Mouse (Mus musculus) urinary bladder, postnatal 36 days (tissue): ENCODE measurements at regions not wholly inside any gene's neighbourhood (a gene's known extent, or its start where the extent isn't known, plus 50 kb on each side); places are given as distances from the start of the nearest gene placed in this dataset.

ENCODE experiments used
- DNase-seq, 2 experiments: peaks; one replicate each; pipeline ENCODE4 v3.0.0; 2022; ENCODE audit warnings: low spot score in 2 of 2, mixed read lengths in 1 of 2

DNA sequence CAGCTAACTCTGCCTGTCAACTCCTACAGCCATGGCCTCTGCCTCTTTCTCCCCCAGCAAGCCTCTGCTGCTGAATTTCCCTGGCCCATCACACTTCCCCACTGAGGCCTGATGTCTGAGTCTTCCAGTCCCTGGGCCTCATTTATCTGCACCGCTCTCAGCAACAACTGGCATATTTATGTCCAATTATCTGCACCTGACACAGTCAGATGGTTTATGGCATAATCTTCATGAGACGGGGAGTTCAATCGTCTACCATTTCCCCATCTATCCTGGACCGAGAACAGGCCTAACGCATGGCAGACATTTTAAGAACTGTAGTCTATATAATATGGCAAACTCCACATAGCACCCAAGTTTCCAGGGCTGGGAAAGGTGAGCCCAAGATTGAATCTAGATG, 1512.8 kb upstream of the Gm6569 start:
- DNase-seq = no peak

DNA sequence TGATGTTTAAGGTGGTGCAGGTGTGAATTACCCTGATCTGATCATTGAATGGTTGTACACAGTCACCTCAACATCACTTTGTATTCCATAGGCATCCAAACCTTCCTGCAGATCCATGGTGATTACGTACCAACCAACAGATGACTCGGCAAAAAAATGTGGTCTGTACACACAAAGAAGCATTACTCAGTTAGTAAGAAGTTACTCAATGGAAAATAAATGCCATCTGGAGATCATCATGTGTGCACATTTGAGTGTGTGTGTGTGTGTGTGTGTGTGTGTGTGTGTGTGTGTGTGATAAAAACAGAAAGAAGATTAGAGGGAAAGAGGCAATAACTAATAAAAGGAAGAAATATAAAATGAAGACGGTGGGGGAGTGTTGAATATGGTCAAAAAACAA, 1512.2 kb upstream of the Gm6569 start:
- no peak for DNase-seq

DNA sequence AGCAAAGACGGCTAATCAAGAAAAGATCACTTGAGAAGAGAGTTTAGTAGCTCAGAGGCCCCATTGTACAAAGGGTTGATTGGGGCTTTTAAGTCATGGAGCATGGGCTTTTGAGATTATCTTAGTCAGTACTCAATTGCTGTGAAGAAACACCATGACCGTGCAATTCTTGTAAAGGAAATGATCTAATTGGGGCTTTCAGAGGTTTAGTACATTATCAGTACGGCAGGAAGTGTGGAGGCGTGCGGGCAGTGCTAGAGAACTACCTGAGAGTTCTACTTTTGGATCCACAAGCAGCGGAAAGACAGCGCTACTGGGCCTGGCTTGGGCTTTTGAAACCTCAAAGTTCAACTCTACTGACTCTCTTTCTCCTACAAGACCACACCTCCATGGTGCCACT, 1511.2 kb upstream of the Gm6569 start:
- DNase-seq = no peak

DNA sequence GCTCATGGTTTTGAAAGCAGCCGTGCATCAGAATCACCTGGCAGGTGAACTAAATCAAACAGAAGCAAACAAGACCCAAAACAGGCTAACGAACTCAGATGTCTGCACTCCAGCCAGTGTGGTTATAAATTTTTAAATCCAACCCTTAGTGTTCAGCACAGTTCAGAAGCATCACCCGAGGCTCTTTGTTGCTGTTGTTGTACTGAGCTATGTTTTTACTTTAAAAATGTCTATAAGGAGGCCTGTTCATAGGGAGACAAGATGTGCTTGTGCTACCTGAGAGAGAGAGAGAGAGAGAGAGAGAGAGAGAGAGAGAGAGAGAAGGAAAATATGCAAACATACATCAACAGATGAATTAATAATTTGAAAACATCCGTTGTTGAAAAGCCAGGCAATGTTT, 1503.1 kb upstream of the Gm6569 start:
- DNase-seq = no peak

DNA sequence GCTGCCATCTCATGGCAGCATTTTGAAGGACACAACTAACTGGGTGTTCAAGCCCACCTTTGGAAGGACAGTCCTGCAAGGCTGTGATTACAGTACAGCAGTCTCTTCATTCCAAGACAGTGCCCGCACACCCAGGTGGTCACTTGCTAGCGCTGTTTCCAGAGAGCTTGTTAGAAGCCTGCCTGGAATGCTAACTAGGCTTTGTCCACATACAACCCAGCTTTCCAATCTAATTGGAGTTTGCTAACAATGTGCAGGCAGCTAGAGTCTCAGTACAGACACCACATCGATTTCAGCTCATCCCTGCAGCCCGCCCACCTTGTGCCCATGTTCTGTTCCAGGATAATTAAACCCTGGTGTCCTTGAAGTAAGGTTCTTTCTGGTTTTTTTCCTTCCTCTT, 1499.9 kb upstream of the Gm6569 start:
- no peak for DNase-seq

DNA sequence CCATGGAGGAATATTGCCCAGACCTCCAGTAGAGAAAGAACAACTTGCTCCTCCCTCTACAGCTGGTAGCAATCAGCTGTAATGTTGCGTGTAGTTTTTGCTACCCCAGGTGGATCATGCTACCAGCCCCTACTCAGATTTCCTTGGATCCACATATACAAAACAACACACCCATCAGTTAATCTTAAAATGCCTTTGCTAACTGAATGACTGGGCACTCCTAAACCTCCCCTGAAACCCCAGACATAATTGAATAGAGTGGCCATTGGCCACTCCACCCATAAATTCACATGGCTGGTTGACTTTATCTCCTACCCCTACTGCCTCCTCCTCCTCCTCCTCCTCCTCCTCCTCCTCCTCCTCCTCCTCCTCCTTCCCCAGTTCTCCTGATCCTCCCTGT, 1494.7 kb upstream of the Gm6569 start:
- no peak for DNase-seq

DNA sequence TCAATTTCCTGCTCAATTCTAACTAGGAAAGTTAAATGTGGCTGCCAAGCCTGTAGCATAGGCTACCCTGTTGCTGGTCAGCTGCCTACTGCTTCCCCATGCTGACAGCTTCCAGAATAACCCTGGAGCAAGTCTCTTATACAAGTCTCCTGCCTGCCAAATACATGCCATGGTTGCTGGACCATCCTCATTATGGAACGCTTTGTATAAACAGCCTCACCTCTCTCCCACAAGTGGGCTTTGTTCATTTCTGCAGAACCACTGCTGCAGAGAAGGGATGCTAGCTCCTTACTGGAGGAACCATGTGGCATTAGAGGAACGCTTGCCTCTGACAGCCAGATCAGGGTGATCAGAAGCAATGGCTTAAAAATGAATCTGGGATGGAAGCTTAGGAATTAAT, 1492.4 kb upstream of the Gm6569 start:
- DNase-seq = no peak

DNA sequence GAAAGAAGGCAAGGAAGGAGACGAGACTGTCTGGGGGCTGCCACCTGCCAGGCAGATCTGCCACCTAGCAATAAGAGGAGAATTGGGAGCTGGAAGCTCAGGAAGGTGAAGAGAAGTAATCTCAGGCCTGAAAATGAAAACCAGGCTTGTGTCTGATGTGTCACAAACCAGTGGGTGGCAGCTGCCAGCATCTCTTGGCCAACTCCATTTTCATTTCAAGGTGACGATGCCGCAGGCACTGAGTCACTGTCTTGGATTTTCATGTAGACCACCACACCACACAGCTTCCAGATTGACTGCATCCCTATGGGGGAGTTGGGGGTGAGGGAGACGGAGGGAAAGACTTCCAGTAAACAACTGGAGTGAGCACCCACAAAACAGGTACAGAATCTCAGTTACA, 1491.9 kb upstream of the Gm6569 start:
- no peak for DNase-seq

DNA sequence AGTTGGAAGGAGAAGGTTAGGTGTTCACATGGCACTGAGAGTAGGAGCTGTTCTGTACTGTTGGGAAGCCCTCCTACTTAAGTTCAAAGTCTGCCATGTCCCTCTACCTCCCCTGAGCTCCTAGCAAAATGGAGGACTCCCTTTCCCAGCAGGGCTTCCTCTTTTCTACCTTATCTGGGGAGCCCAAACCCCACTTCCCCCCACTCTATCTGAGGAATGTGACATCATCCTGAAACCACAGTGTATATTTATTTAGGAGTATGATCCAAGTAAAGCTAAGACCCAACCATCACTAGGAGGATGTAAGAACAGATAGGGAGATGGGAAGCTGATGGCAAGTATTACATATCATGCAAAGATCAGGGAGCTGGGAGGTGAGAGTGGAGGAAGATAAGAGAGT, 1490.6 kb upstream of the Gm6569 start:
- DNase-seq = no peak

DNA sequence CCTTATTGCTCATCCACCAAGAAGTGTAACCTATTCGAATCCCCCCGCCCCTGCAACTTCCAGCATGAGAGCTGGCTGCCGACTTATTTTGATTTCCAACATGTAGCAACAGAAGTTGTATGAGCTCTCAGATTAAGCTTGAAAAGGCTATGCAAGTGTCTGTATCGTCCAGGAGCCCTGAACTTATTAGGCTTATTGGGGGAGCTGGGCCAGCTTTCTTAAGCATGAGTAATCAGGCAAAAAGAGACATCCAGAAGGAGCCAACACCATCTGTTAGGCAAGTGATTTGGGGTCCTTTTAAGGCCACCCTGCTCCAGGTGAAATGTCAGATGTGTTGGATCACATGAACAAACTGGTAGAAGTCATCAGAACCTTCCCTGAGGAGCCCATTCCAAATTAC, 1481.0 kb upstream of the Gm6569 start:
- no peak for DNase-seq

DNA sequence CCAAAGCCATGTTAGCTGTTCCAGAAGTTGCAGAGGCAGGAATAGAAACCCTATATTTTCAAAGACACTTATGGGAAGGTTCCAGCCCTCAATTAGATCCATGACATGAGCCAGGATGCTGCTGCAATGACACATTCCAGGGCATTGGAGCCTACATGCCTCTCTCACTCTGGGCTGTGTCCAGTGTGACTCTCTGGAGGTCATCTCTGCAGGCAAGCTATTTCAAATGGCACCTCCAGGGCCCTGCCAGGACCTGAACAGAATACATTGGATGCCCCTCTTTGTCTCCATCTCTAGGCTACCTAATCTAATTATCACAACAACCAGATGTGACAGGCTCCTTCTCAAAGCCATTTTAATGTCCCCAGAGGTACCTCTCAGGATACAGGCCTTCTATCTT, 1478.7 kb upstream of the Gm6569 start:
- DNase-seq = no peak

DNA sequence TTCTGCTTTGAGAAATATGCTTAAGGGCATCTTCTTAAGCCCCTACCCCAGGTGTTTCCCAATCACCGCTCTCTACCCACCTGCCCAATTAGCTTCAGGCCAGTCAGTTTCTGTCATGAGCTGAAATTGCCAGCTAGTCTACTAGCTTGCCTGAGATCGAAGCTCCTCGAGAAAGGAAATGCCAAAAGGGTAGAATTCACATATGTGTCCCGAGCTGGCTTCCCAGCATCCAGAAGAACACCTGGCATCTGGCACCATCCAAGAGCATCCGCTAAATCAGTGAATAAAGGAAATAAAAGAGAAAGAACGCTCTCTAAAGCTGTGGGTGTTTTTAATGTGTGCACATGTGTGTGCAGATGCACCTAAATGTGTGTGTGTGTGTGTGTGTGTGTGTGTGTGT, 1474.7 kb upstream of the Gm6569 start:
- DNase-seq = no peak

DNA sequence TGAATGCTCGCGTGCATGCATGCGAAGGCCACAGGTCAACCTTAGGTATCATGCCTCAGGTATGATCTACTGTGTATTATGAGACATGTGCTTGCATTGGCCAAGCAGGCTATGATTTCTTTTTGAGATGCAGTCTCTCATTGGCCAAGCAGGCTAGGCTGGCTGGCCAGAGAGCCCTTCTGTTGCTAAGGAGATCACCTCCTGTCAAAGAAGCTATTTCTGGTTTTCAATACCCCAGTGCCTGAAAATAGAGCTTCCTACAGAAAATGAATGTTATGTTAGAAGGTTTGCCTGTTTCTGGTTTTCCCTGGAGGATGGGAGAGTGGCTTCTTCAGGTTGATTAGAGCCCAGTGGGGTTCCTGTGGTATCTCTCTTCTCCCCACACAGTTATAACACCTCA, 1474.3 kb upstream of the Gm6569 start:
- DNase-seq = no peak

DNA sequence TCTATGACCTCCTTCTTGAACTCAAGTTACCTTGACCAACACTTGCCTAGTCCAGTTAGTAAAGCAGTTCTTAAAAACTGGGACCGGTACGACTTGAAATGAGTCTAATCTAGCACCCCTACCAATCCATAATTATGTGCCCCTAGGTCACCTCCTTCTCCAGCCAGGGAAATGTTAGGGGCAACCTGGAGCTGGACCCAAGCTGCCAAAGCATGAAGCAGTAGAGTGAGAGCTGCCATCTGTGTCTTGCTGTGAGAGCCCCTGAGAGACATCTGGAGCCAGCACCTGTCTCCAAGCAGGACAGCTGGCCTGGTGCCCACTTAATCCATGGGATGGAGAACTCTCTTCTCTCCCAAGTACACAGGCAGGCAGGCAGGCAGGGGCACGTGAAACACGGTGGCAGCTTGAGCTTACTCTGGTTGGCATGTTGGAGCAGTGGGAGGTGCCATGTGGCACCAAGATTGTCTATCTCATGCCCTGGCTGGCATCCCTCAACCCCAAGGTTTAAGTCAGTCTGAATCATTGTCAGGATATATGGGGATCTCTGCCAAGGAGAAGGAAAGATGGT, 1473.8 kb upstream of the Gm6569 start:
- no peak for DNase-seq

DNA sequence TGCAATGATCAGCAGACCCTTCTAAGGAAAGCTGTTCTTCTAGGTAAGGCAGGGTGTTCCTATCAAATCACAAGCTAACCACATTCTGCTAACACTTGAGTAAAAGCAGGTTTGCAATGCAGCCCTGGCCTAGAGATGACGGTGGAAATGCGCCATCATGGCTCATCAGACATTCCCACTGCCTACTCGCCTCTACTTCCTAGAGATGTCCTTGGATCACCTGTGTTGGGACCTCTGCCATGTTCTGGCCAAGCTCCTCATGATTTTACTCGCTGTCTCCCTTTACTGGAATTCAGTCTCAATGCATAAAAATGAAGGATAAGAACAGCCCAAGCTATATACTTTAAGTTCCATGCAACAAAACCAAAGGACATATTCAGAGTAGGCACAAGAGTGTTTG, 1461.3 kb upstream of the Gm6569 start:
- DNase-seq = no peak

DNA sequence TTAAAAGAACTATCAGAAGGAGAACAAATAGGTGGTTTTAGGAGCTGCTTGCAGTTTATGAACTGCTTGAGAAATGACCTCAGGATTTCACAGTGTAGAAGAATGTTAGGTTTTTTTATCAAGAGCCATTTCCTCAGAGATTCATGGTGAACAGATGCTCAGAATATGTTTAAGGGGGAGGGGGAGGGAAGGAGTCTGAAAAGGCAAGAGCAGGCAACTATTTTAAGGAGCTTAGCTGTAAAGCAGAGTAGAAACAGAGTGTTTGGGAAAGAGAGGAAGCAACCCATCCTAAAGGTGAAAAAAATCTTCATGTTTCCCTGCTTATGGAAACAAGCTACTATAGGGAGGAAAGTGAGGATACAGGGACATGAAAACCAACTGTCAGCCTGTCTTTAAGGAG, 1457.2 kb upstream of the Gm6569 start:
- DNase-seq = no peak

DNA sequence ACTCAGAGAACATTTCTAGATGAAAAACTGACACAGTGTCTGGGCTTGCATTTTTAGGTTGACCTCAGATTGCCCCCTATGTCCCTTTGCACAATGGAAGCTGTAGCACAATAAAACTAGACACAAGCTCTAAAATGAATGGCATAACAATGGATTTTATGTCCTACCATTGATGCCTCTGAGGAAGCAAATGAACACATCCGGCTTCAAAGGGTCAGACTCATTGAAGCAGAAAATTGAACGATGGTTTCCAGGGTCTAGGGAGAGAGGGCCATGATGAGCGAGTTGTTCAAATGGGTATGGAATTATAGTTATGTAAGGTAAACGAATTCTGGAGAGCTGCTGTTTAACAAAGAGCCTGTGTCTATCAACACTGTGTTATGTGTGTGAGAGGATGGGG, 1455.1 kb upstream of the Gm6569 start:
- DNase-seq = no peak

DNA sequence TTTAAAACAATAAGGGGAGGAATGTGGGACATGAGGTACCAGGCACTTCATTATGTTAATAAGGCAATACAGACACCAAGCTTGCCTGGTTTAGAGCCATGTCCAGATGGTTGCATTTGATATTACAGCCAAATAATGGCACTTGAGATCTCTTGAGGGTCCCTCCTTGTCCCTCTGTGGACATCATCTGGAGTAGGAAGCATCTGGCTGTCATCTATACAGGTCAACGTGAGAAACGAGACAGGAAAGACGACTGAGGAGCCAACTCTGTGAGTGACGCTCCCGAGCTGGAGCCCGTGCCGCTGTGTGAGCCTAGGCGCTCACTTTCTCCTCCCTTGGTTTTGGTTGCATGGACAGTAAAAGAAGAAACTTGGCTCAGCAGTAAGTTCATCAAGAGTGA, 1453.2 kb upstream of the Gm6569 start:
- no peak for DNase-seq

DNA sequence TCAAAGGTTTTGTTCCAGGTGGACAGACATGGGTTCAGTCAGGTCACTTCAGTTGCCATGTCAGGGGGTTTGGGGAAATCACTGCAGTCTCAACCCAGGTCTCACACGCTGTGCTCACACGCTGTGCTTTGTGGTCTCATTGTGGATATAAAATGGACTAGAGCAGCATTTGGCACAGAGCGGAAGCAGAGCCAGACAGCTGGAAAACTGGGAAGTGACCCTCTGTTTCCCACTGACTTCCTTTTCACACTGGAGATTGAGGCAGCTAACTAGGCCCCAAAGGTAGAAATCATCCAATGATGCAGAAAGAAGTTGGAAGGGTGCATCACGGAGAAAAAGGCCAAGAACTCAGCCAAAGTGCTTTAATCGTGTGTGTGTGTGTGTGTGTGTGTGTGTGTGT, 1452.6 kb upstream of the Gm6569 start:
- DNase-seq = no peak

DNA sequence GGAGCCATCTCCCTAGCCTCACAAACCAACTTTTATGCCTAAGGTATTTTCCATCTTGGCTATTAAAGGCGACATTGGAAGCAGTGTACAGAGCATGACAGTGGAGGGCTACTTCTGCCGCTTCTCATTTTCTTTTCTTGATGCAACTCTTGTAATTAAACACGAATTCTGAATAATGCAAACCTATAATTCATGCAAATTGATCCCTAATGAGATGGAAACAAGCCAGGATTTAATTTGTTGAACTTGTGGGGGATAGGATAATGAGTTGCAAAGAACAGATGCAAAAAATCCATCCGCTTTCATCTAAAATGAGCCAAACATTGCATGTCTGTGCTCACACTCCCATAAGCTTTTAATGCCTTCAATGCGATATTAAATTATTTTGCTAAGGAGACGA, 1451.8 kb upstream of the Gm6569 start:
- no peak for DNase-seq

DNA sequence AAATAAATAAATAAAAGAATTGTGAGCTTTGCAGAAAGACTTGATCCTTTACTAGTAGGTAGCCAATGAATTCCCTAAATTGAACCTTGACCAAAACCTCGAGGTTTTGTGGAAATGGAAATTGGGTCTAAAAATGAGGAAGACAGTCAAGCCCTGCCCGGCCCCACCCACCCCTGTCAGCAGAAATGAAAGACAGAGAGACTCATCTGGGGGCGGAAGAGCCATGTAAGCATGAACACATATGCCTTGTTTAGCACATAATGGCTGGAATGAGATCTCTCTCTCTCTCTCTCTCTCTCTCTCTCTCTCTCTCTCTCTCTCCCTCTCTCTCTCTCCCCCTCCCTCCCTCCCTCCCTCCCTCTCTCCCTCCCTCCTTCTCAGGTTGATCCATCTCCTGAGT, 1451.3 kb upstream of the Gm6569 start:
- no peak for DNase-seq

DNA sequence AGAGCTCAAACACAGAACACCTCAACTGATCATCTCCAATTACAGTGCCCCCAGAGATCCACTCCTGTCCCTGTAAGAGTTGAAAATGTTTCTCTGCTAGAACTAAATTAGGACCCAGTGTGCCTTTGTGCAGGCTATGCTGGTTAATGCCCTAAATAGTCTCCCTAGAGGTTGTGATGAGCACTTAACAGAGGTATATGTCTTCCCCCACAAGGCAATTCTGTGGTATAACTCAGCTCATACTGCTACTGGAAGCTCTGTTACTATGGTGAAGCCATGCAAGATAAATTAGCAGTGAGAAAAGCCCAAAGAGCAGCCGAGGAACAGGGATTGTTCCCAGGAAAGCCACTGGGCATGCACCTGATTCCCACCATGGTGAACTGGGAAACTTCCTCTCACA, 1450.9 kb upstream of the Gm6569 start:
- no peak for DNase-seq

DNA sequence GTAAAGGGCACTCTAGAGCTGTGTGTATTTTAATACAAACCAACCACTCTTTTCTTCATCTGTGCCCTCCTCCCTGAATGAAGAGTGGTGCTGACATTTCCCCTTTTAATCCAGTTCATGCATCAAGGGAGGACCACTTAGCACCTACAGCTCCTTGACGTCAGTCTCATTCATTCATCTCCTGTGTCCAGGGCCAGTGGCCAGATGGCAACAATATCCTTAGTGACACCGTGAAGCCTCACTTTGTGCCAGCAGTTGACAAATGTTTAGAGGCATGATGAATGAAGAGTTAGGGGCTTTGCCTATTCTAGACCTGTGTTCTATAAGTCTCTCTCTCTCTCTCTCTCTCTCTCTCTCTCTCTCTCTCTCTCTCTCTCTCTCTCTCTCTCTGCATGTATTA, 1441.1 kb upstream of the Gm6569 start:
- DNase-seq = no peak

DNA sequence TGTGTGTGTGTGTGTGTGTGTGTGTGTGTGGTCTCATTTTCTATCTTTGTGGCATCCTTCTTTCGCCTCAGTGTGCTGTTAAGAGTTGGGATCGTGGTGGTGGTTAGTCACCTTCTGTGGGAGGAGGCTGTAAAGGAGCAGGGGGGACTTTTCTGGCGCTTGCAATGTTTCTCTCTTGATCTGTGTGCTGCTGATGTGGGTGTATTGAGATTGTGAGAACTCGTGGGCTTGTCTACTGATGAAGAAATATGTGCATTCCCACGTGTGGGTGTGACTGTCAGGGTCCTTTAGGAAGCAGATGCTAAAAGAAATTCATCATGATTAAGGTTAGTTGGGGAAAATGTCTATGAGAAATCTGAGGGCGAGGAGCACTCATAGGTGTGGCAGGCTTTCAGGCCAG, 1422.4 kb upstream of the Gm6569 start:
- DNase-seq = no peak
